Mouse (Mus musculus) midbrain, embryonic 14.5 days (tissue): ENCODE results near the gene Tapt1. TPM values are rescaled to one million over a fixed set of nuclear protein-coding genes. Genes with fewer than 3 reads are reported as not detected.
A peak's percentile ranks its signal among the peaks of the same experiment; 100 is the strongest.

Source experiments
- ATAC-seq: fragments of 200-750 bp; cut with Nextera tagmentation; 2 replicates; pipeline ENCODE4 v1.8.0; 2017; ENCODE audit warnings: moderate number of reproducible peaks, moderate library complexity; ENCODE audit not compliant: low FRiP score, low TSS enrichment
- DNase-seq: peaks from one replicate; pipeline ENCODE4 v3.0.0-alpha.2; 2015
- H3K27ac ChIP-seq: fragments of 300-500 bp; sonication (generic); replicated peaks from 2 replicates; pipeline ENCODE4 v1.5.1; 2014; ENCODE audit warnings: mild to moderate bottlenecking, low read depth, low read length, moderate library complexity
- H3K27me3 ChIP-seq: fragments of 300-500 bp; sonication (generic); 2 replicates; pipeline ENCODE4 v1.6.1; 2014; ENCODE audit warnings: low read length, control low read depth, mixed read lengths; ENCODE audit not compliant: control insufficient read depth, insufficient read depth
- H3K36me3 ChIP-seq: fragments of 300-500 bp; sonication (generic); 2 replicates; pipeline ENCODE4 v1.6.1; 2014; ENCODE audit warnings: low read length, control low read depth; ENCODE audit not compliant: control insufficient read depth, insufficient read depth
- H3K4me1 ChIP-seq: fragments of 300-500 bp; sonication (generic); 2 replicates; pipeline ENCODE4 v1.6.1; 2014; ENCODE audit warnings: mild to moderate bottlenecking, antibody characterized with exemption, low read length, control low read depth; ENCODE audit not compliant: control insufficient read depth, insufficient read depth
- H3K4me2 ChIP-seq: fragments of 300-500 bp; sonication (generic); 2 replicates; pipeline ENCODE4 v1.6.1; 2014; ENCODE audit warnings: mild to moderate bottlenecking, low read length, moderate library complexity
- H3K4me3 ChIP-seq: fragments of 300-500 bp; sonication (generic); replicated peaks from 2 replicates; pipeline ENCODE4 v1.5.1; 2014; ENCODE audit warnings: low read depth, low read length
- H3K9ac ChIP-seq: fragments of 300-500 bp; sonication (generic); replicated peaks from 2 replicates; pipeline ENCODE4 v1.6.1; 2014; ENCODE audit warnings: mild to moderate bottlenecking, low read length, moderate library complexity
- H3K9me3 ChIP-seq: fragments of 300-500 bp; sonication (generic); 2 replicates; pipeline ENCODE4 v1.6.1; 2016; ENCODE audit warnings: low read length, control low read depth, mixed read lengths; ENCODE audit not compliant: control insufficient read depth
- WGBS: fragments of 180-500 bp; shearing (Covaris S2); extraction: QIAGEN DNeasy Blood & Tissue Kit; methylation state at CpG from one replicate; pipeline ENCODE4 v1.1.7; 2014; 5-methylcytosine and 5-hydroxymethylcytosine counted together
- polyA plus RNA-seq: library from polyadenylated mRNA; unstranded; fragments of >200 nt; fragmentation: Nextera tagmentation; extraction: Ambion mirVana; gene quantifications from 2 replicates; pipeline ENCODE4 v1.2.1, GENCODE M21; 2014

Gene Tapt1
- polyA plus RNA-seq, 1 experiment from 2014 or later: 34.6 TPM

DNA sequence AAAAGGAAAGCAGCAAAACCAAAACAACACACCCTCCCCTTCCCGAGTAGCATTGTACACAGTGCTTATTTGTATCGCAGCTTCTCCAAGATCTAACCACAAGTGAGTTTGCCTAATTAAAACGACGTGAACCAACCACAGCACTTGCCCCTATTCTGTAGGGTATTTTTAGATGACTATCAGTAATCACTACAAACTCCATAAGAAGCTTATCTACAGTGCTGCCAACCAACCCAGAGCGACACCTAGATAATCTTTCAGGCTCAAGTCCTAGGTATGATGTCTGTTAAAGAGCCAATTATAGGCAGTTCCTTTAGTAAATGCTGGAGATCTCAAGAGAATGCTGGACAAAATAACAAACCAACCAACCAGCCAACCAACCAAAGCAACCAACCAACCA lies 28.6 kb downstream of the Tapt1 start:
- H3K4me3 ChIP-seq: no peak overlapping the region
- H3K9me3 ChIP-seq: no peaks in the 10 kb centered on the region
- peaks cover 16% of the 10 kb centered on the region for H3K36me3 ChIP-seq
- no peak overlapping the region for H3K27ac ChIP-seq
- 89% methylated on average over 5 of the region's 5 CpGs for WGBS
- no peaks in the 10 kb centered on the region for H3K4me1 ChIP-seq
- DNase-seq (no peak), ATAC-seq (no peak)
- no peak overlapping the region for H3K4me2 ChIP-seq
- H3K27me3 ChIP-seq: no peaks in the 10 kb centered on the region
- no peak overlapping the region for H3K9ac ChIP-seq

GRCm38 (mm10) chr5:44196167-44196566 lies 30.3 kb downstream of the Tapt1 start:
- Histone ChIP-seq H3K27ac (no peak overlapping the region), H3K9me3 (no peaks in the 10 kb centered on the region), H3K4me1 (no peaks in the 10 kb centered on the region), H3K9ac (no peak overlapping the region), H3K4me2 (no peak overlapping the region), H3K4me3 (no peak overlapping the region), H3K36me3 (peaks cover 26% of the 10 kb centered on the region), H3K27me3 (no peaks in the 10 kb centered on the region)
- no peak for ATAC-seq
- no peak for DNase-seq
- 93% methylated on average over 4 of the region's 4 CpGs for WGBS

GRCm38 (mm10) chr5:44187370-44187769 lies 39.1 kb downstream of the Tapt1 start:
- Histone ChIP-seq H3K27ac (no peak overlapping the region), H3K4me3 (no peak overlapping the region), H3K36me3 (peaks cover 71% of the 10 kb centered on the region), H3K4me2 (no peak overlapping the region), H3K9ac (no peak overlapping the region), H3K9me3 (no peaks in the 10 kb centered on the region), H3K27me3 (no peaks in the 10 kb centered on the region), H3K4me1 (no peaks in the 10 kb centered on the region)
- DNase-seq: no peak
- no peak for ATAC-seq

DNA sequence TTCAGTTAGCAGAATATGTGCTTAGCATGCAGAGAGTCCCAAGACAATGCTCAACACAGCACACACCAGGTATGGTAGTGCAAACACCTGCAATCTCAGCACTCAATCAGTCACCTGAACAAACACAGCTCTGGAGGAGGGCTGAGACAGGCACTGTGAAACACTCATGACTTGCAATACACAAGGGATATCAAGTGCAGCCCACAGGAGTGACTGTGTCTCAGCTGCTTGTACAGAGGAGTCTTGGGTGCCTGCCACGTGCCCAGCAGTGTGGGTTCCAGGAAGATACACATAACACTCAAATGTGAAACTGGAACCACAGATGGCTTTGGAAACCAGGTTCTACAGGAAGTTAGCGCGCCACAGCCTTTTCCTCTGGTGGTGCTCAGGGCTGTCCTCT lies 44.8 kb downstream of the Tapt1 start:
- ATAC-seq (no peak), DNase-seq (no peak)
- Histone ChIP-seq H3K27ac (no peak overlapping the region), H3K36me3 (peaks cover 79% of the 10 kb centered on the region), H3K4me2 (no peak overlapping the region), H3K4me3 (no peak overlapping the region), H3K9me3 (no peaks in the 10 kb centered on the region), H3K27me3 (no peaks in the 10 kb centered on the region), H3K9ac (no peak overlapping the region), H3K4me1 (no peaks in the 10 kb centered on the region)
- WGBS: 96% methylated on average over 3 of the region's 3 CpGs

DNA sequence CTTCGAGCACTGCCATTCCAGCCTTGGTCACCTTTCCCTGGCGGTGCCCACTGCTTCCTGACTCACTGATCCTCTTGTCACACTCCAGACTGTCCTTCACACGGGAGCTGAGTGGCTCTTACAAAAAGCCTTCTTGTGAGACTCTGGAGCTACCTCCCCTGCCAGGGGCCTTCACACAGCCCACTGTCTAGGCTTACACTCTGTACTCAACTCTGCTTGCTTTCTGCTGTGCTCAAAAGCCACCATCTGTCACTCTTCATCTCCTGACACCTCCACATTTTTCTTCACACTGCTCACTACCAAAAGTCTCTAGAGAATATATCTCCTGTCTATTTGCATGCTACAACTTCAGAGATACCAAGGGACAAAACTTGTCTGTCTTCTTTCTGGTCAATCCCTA lies 46.0 kb downstream of the Tapt1 start:
- H3K9me3 ChIP-seq: no peaks in the 10 kb centered on the region
- H3K4me2 ChIP-seq: no peak overlapping the region
- 81% methylated on average over 3 of the region's 3 CpGs for WGBS
- no peak overlapping the region for H3K27ac ChIP-seq
- no peak overlapping the region for H3K4me3 ChIP-seq
- H3K36me3 ChIP-seq: peaks cover 83% of the 10 kb centered on the region
- ATAC-seq: no peak
- DNase-seq: no peak
- no peak overlapping the region for H3K9ac ChIP-seq
- H3K27me3 ChIP-seq: no peaks in the 10 kb centered on the region
- H3K4me1 ChIP-seq: no peaks in the 10 kb centered on the region

DNA sequence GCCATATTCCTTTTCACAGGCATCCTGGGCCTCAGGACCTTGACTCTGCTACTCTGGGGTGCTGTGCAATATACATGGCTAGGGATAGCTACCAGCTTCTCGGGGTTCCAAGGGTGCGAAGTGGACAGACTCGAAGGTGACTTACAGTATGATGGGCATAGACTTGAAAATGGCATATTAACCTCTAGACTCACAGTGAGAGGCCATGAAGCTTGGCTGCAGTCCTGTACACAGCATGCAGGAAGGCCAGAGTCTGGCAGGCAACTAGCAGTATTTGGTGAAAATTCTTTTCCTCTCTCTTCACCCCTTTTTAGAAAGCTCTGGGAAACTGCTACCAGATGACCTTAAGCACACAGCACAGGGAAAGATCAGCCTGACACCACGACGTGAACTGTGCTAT lies 52.4 kb downstream of the Tapt1 start:
- Histone ChIP-seq H3K27ac (no peak overlapping the region), H3K9me3 (no peaks in the 10 kb centered on the region), H3K4me2 (no peak overlapping the region), H3K36me3 (peaks cover 51% of the 10 kb centered on the region), H3K9ac (no peak overlapping the region), H3K27me3 (no peaks in the 10 kb centered on the region), H3K4me3 (no peak overlapping the region), H3K4me1 (no peaks in the 10 kb centered on the region)
- ATAC-seq (no peak), DNase-seq (no peak)
- WGBS: 90% methylated on average over 5 of the region's 5 CpGs

DNA sequence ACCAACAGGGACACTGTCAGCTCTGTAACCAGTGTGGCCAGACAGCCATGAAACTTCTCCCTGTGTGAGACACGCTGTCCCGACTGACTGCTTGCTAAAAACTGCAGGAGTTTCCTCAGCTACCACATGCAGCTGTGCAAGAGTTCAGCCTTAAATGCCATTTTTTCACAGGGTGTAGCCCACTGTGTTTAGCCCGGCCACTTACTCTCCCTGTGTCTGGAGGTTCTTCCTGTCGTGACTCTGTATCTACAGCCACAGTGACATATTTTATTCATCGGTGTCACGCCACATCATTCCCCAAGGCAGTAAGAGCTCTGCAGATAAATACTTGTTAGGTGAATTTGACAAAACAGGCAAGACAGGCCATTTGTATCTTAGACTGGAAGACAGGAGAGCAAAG lies 59.6 kb downstream of the Tapt1 start:
- H3K27me3 ChIP-seq: no peaks in the 10 kb centered on the region
- no peak overlapping the region for H3K4me3 ChIP-seq
- ATAC-seq: no peak
- H3K4me2 ChIP-seq: no peak overlapping the region
- H3K27ac ChIP-seq: no peak overlapping the region
- H3K9me3 ChIP-seq: no peaks in the 10 kb centered on the region
- DNase-seq: no peak
- H3K36me3 ChIP-seq: no peaks in the 10 kb centered on the region
- H3K4me1 ChIP-seq: no peaks in the 10 kb centered on the region
- 68% methylated on average over 6 of the region's 6 CpGs for WGBS
- H3K9ac ChIP-seq: no peak overlapping the region

- H3K27me3 ChIP-seq: no peaks in the 10 kb centered on the region
- H3K27ac ChIP-seq: no peak overlapping the region
- no peaks in the 10 kb centered on the region for H3K4me1 ChIP-seq
- 36% methylated on average over 2 of the region's 2 CpGs for WGBS
- no peaks in the 10 kb centered on the region for H3K9me3 ChIP-seq
- H3K4me2 ChIP-seq: no peak overlapping the region
- no peak overlapping the region for H3K9ac ChIP-seq
- H3K36me3 ChIP-seq: no peaks in the 10 kb centered on the region
- peak; percentile 67 for DNase-seq
- ATAC-seq: no peak
- no peak overlapping the region for H3K4me3 ChIP-seq
Observed at GRCm38 (mm10) chr5:44165854-44166253, 60.6 kb downstream of the Tapt1 start.

DNA sequence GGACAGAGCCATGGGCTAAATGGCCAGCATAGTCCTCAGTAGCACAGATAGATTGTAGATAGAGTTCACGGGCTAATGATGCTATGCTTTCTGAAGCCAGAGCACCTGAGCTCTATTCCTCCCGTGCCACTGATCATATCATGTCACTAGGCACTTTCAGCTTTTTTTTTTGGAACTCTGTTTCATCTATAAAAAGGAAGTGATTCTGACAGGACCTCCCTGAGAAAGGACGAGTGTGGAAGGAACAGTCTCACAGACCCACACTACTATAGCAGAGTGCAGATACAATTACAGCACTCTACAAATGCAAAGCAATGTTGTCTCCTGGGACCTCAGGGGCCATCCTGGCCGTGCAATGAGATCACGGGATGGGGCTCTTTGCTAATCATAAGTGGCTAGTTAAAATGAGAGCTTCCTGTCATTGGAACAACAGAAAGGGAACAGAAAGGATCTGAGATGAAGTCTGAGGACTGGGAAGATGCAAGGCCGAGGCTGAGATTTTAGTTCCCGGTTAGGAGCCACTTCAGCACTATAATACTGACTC lies 62.1 kb downstream of the Tapt1 start:
- DNase-seq (no peak), ATAC-seq (no peak)
- H3K9ac ChIP-seq: no peak overlapping the region
- WGBS: 57% methylated on average over 7 of the region's 7 CpGs
- no peaks in the 10 kb centered on the region for H3K27me3 ChIP-seq
- no peaks in the 10 kb centered on the region for H3K9me3 ChIP-seq
- H3K4me2 ChIP-seq: no peak overlapping the region
- H3K4me1 ChIP-seq: no peaks in the 10 kb centered on the region
- no peak overlapping the region for H3K27ac ChIP-seq
- H3K4me3 ChIP-seq: no peak overlapping the region
- H3K36me3 ChIP-seq: no peaks in the 10 kb centered on the region
